Mouse (Mus musculus) forebrain, embryonic 14.5 days (tissue): ENCODE results near the gene Med17. TPM values are rescaled to one million over a fixed set of nuclear protein-coding genes. Genes with fewer than 3 reads are reported as not detected.

Experiments used
- ATAC-seq: fragments of 200-750 bp; cut with Nextera tagmentation; 2 replicates; pipeline ENCODE4 v1.8.0; 2017; ENCODE audit warnings: mild to moderate bottlenecking, moderate library complexity
- DNase-seq: peaks from one replicate; pipeline ENCODE4 v3.0.0-alpha.2; 2015; ENCODE audit warnings: low spot score
- H3K27ac ChIP-seq: fragments of 300-500 bp; sonication (generic); 2 replicates; pipeline ENCODE4 v1.5.1; 2014; ENCODE audit warnings: low read depth, mild to moderate bottlenecking, control low read depth, low read length, moderate library complexity
- H3K27me3 ChIP-seq: fragments of 300-500 bp; sonication (generic); replicated peaks from 2 replicates; pipeline ENCODE4 v1.6.1; 2014; ENCODE audit warnings: low read length, control low read depth, mixed read lengths; ENCODE audit not compliant: control insufficient read depth, insufficient read depth
- H3K36me3 ChIP-seq: fragments of 300-500 bp; sonication (generic); 2 replicates; pipeline ENCODE4 v1.6.1; 2014; ENCODE audit warnings: low read length, control low read depth; ENCODE audit not compliant: control insufficient read depth, insufficient read depth
- H3K4me1 ChIP-seq: fragments of 300-500 bp; sonication (generic); 2 replicates; pipeline ENCODE4 v1.6.1; 2014; ENCODE audit warnings: antibody characterized with exemption, low read length, control low read depth; ENCODE audit not compliant: control insufficient read depth, insufficient read depth
- H3K4me2 ChIP-seq: fragments of 300-500 bp; sonication (generic); 2 replicates; pipeline ENCODE4 v1.6.1; 2014; ENCODE audit warnings: mild to moderate bottlenecking, control low read depth, low read length
- H3K4me3 ChIP-seq: fragments of 300-500 bp; sonication (generic); 2 replicates; pipeline ENCODE4 v1.5.1; 2014; ENCODE audit warnings: low read depth, low read length, control low read depth
- H3K9ac ChIP-seq: fragments of 300-500 bp; sonication (generic); 2 replicates; pipeline ENCODE4 v1.6.1; 2014; ENCODE audit warnings: mild to moderate bottlenecking, low read length, control low read depth, moderate library complexity
- H3K9me3 ChIP-seq: fragments of 300-500 bp; sonication (generic); replicated peaks from 2 replicates; pipeline ENCODE4 v1.6.1; 2016; ENCODE audit warnings: low read length, control low read depth, mixed read lengths; ENCODE audit not compliant: control insufficient read depth
- WGBS: fragments of 180-500 bp; shearing (Covaris S2); extraction: QIAGEN DNeasy Blood & Tissue Kit; methylation state at CpG from one replicate; pipeline ENCODE4 v1.1.7; 2014; 5-methylcytosine and 5-hydroxymethylcytosine counted together
- polyA plus RNA-seq: library from polyadenylated mRNA; unstranded; fragments of >200 nt; fragmentation: Nextera tagmentation; extraction: Ambion mirVana; gene quantifications from 2 replicates; pipeline ENCODE4 v1.2.1, GENCODE M21; 2014

The Med17 gene
- polyA plus RNA-seq, 1 experiment from 2014 or later: 43.1 TPM

- WGBS: 92% methylated on average over 3 of the region's 3 CpGs
- Histone ChIP-seq H3K4me2 (no peak overlapping the region), H3K9ac (no peak overlapping the region; the same call in 1 of the 2 replicates), H3K4me3 (no peak overlapping the region), H3K27ac (no peak overlapping the region), H3K4me1 (peaks cover 11% of the 10 kb centered on the region), H3K36me3 (peaks cover 36% of the 10 kb centered on the region), H3K9me3 (no peaks in the 10 kb centered on the region), H3K27me3 (no peaks in the 10 kb centered on the region)
- ATAC-seq: no peak
- DNase-seq: no peak
These were observed 1.4 kb downstream of the Med17 start for GRCm38 (mm10) chr9:15278343-15278742.

- Histone ChIP-seq H3K9me3 (no peaks in the 10 kb centered on the region), H3K27ac (no peak overlapping the region), H3K36me3 (peaks cover 51% of the 10 kb centered on the region), H3K9ac (no peak overlapping the region), H3K4me1 (peaks cover 11% of the 10 kb centered on the region), H3K4me2 (no peak overlapping the region), H3K27me3 (no peaks in the 10 kb centered on the region), H3K4me3 (no peak overlapping the region)
- 92% methylated on average over 4 of the region's 4 CpGs for WGBS
- no peak for DNase-seq
- ATAC-seq: no peak
These were observed 2.9 kb downstream of the Med17 start for GRCm38 (mm10) chr9:15276855-15277254.

- no peak overlapping the region for H3K27ac ChIP-seq
- H3K36me3 ChIP-seq: peaks cover 80% of the 10 kb centered on the region
- DNase-seq (no peak), ATAC-seq (no peak)
- no peaks in the 10 kb centered on the region for H3K9me3 ChIP-seq
- peaks cover 2% of the 10 kb centered on the region; the same call in 1 of the 2 replicates for H3K4me1 ChIP-seq
- 94% methylated on average over 2 of the region's 2 CpGs for WGBS
- no peak overlapping the region for H3K9ac ChIP-seq
- no peak overlapping the region for H3K4me3 ChIP-seq
- H3K27me3 ChIP-seq: no peaks in the 10 kb centered on the region
- no peak overlapping the region for H3K4me2 ChIP-seq
These were observed 5.8 kb downstream of the Med17 start for GRCm38 (mm10) chr9:15273981-15274380.

- DNase-seq: no peak
- H3K36me3 ChIP-seq: peaks cover 84% of the 10 kb centered on the region
- 95% methylated on average over 10 of the region's 10 CpGs for WGBS
- no peak overlapping the region for H3K4me3 ChIP-seq
- H3K4me2 ChIP-seq: no peak overlapping the region
- ATAC-seq: no peak
- no peaks in the 10 kb centered on the region for H3K27me3 ChIP-seq
- H3K4me1 ChIP-seq: no peaks in the 10 kb centered on the region
- no peaks in the 10 kb centered on the region for H3K9me3 ChIP-seq
- no peak overlapping the region for H3K9ac ChIP-seq
- no peak overlapping the region for H3K27ac ChIP-seq
These were observed 16.2 kb downstream of the Med17 start for GRCm38 (mm10) chr9:15263487-15263886.

GRCm38 (mm10) chr9:15261980-15262379 lies 17.8 kb downstream of the Med17 start:
- Histone ChIP-seq H3K4me1 (no peaks in the 10 kb centered on the region), H3K4me3 (no peak overlapping the region), H3K4me2 (no peak overlapping the region), H3K27me3 (no peaks in the 10 kb centered on the region), H3K36me3 (peaks cover 70% of the 10 kb centered on the region), H3K9me3 (no peaks in the 10 kb centered on the region), H3K9ac (no peak overlapping the region), H3K27ac (no peak overlapping the region)
- ATAC-seq (no peak), DNase-seq (no peak)
- WGBS: 92% methylated on average over 8 of the region's 8 CpGs

- no peak for ATAC-seq
- 74% methylated on average over 3 of the region's 3 CpGs for WGBS
- H3K9ac ChIP-seq: no peak overlapping the region
- no peaks in the 10 kb centered on the region for H3K4me1 ChIP-seq
- no peaks in the 10 kb centered on the region for H3K27me3 ChIP-seq
- no peak for DNase-seq
- H3K27ac ChIP-seq: no peak overlapping the region
- peaks cover 14% of the 10 kb centered on the region for H3K36me3 ChIP-seq
- H3K4me2 ChIP-seq: no peak overlapping the region
- no peaks in the 10 kb centered on the region for H3K9me3 ChIP-seq
- no peak overlapping the region for H3K4me3 ChIP-seq
These were observed 23.5 kb downstream of the Med17 start for GRCm38 (mm10) chr9:15256214-15256613.

- DNase-seq (no peak), ATAC-seq (no peak)
- no peaks in the 10 kb centered on the region for H3K27me3 ChIP-seq
- WGBS: 88% methylated on average over 7 of the region's 7 CpGs
- no peaks in the 10 kb centered on the region for H3K9me3 ChIP-seq
- H3K4me3 ChIP-seq: no peak overlapping the region
- no peak overlapping the region for H3K9ac ChIP-seq
- no peaks in the 10 kb centered on the region for H3K36me3 ChIP-seq
- H3K27ac ChIP-seq: no peak overlapping the region
- no peaks in the 10 kb centered on the region for H3K4me1 ChIP-seq
- no peak overlapping the region for H3K4me2 ChIP-seq
These were observed 25.2 kb downstream of the Med17 start for GRCm38 (mm10) chr9:15254501-15254900.

- ATAC-seq: no peak
- no peak overlapping the region for H3K4me3 ChIP-seq
- no peak overlapping the region for H3K9ac ChIP-seq
- H3K4me1 ChIP-seq: no peaks in the 10 kb centered on the region
- H3K27me3 ChIP-seq: no peaks in the 10 kb centered on the region
- H3K36me3 ChIP-seq: no peaks in the 10 kb centered on the region
- H3K9me3 ChIP-seq: no peaks in the 10 kb centered on the region
- H3K27ac ChIP-seq: no peak overlapping the region
- WGBS: 85% methylated on average over 7 of the region's 7 CpGs
- H3K4me2 ChIP-seq: no peak overlapping the region
- no peak for DNase-seq
These were observed 27.5 kb downstream of the Med17 start for GRCm38 (mm10) chr9:15252196-15252595.

GRCm38 (mm10) chr9:15250376-15250775 lies 29.4 kb downstream of the Med17 start:
- Histone ChIP-seq H3K4me2 (no peak overlapping the region), H3K4me3 (no peak overlapping the region), H3K36me3 (no peaks in the 10 kb centered on the region), H3K27me3 (no peaks in the 10 kb centered on the region), H3K9ac (no peak overlapping the region), H3K4me1 (no peaks in the 10 kb centered on the region), H3K9me3 (no peaks in the 10 kb centered on the region), H3K27ac (no peak overlapping the region)
- DNase-seq (no peak), ATAC-seq (no peak)
- WGBS: 78% methylated on average over 7 of the region's 7 CpGs
